Comparison of ENCODE assay signal across 23 mouse cellular contexts in genomic region chr19:34496353-34496752, GRCm38 (mm10). TPM values are rescaled to one million over a fixed set of nuclear protein-coding genes. Genes with fewer than 3 reads are reported as not detected.
DNase-seq lines count a peak whose midpoint lies in the region; ATAC-seq lines count a peak whose summit lies in the region.
"Had no signal": no experiment of that assay in that cellular context is flagged by ENCODE, and none has a peak within 500 bp of the region (broad histone marks: within the 10 kb centered on the region; RNA-seq: fewer than 3 reads in every experiment).

No protein-coding gene starts in this region.

- H3K36me3 ChIP-seq in intestine, embryonic 15.5 days: no peaks in the 10 kb centered on the region
- peaks cover 19% of the 10 kb centered on the region; the same call in 1 of the 2 replicates for H3K36me3 ChIP-seq in liver, embryonic 15.5 days (replicated peaks)
- peaks cover 21% of the 10 kb centered on the region for H3K36me3 ChIP-seq in hindbrain, embryonic 14.5 days (replicated peaks; ENCODE audit: control insufficient read depth, insufficient read depth)
- H3K36me3 ChIP-seq: neural tube, embryonic 12.5 days had no signal

- no peak overlapping the region for H3K4me2 ChIP-seq in intestine, embryonic 15.5 days (replicated peaks)
- no peak overlapping the region for H3K4me2 ChIP-seq in liver, embryonic 15.5 days
- no peak overlapping the region for H3K4me2 ChIP-seq in hindbrain, embryonic 14.5 days (replicated peaks)
- H3K4me2 ChIP-seq: embryonic facial prominence, embryonic 15.5 days; limb, embryonic 13.5 days; midbrain, embryonic 12.5 days; neural tube, embryonic 12.5 days had no signal

- 67% methylated on average over 1 of the region's 1 CpGs for WGBS in intestine, embryonic 15.5 days
- 58% methylated on average over 1 of the region's 1 CpGs for WGBS in liver, embryonic 15.5 days (ENCODE audit: insufficient replicate concordance)
- 76% methylated on average over 1 of the region's 1 CpGs for WGBS in hindbrain, embryonic 14.5 days

- no peak overlapping the region for H3K4me3 ChIP-seq in intestine, embryonic 15.5 days (replicated peaks)
- no peak overlapping the region for H3K4me3 ChIP-seq in liver, embryonic 15.5 days (replicated peaks)
- H3K4me3 ChIP-seq in hindbrain, embryonic 14.5 days (replicated peaks; ENCODE audit: low read length): no peak overlapping the region
- H3K4me3 ChIP-seq: embryonic facial prominence, embryonic 15.5 days; forebrain, embryonic 10.5 days; heart, embryonic 10.5 days; hindbrain, embryonic 10.5 days; limb, embryonic 13.5 days; midbrain, embryonic 12.5 days; neural tube, embryonic 12.5 days had no signal

- peak; percentile 49; the same call in 1 of the 2 replicates for ATAC-seq in intestine, embryonic 15.5 days
- peak; percentile 83 for ATAC-seq in liver, embryonic 15.5 days (ENCODE audit: insufficient read depth)
- ATAC-seq in megakaryocyte-erythroid progenitor cell, adult 5-6 weeks (replicated peaks; ENCODE audit: low FRiP score, low TSS enrichment, poor library complexity, severe bottlenecking): no peak
- ATAC-seq in hindbrain, embryonic 14.5 days (ENCODE audit: low FRiP score): no peak
- ATAC-seq: activated CD4-positive, CD25-positive, alpha-beta regulatory T cell, adult 4 months; CD4-positive, CD25-positive, alpha-beta regulatory T cell, adult 4 months; lung, postnatal 0 days; Patski had no signal

- H3K27ac ChIP-seq in intestine, embryonic 15.5 days: no peak overlapping the region
- peak overlapping the region; percentile 72; the same call in 1 of the 2 replicates for H3K27ac ChIP-seq in liver, embryonic 15.5 days (replicated peaks)
- no peak overlapping the region for H3K27ac ChIP-seq in hindbrain, embryonic 14.5 days
- H3K27ac ChIP-seq: embryonic facial prominence, embryonic 15.5 days; forebrain, embryonic 10.5 days; heart, embryonic 10.5 days; hindbrain, embryonic 10.5 days; limb, embryonic 13.5 days; midbrain, embryonic 12.5 days; neural tube, embryonic 12.5 days had no signal

- H3K9me3 ChIP-seq in intestine, embryonic 15.5 days: no peaks in the 10 kb centered on the region
- H3K9me3 ChIP-seq in liver, embryonic 15.5 days (replicated peaks): no peaks in the 10 kb centered on the region
- H3K9me3 ChIP-seq in hindbrain, embryonic 14.5 days (ENCODE audit: control insufficient read depth, low read length): no peaks in the 10 kb centered on the region
- H3K9me3 ChIP-seq: embryonic facial prominence, embryonic 15.5 days; forebrain, embryonic 10.5 days; heart, embryonic 10.5 days; hindbrain, embryonic 10.5 days; limb, embryonic 13.5 days; midbrain, embryonic 12.5 days; neural tube, embryonic 12.5 days had no signal

- H3K9ac ChIP-seq in intestine, embryonic 15.5 days: no peak overlapping the region
- no peak overlapping the region for H3K9ac ChIP-seq in liver, embryonic 15.5 days
- no peak overlapping the region for H3K9ac ChIP-seq in hindbrain, embryonic 14.5 days
- H3K9ac ChIP-seq: embryonic facial prominence, embryonic 15.5 days; limb, embryonic 13.5 days; midbrain, embryonic 12.5 days; neural tube, embryonic 12.5 days had no signal

- peak; percentile 81 for DNase-seq in heart, adult 11 months
- DNase-seq in heart, adult 8-10 months (ENCODE audit: low spot score): no peak
- DNase-seq in kidney, postnatal 36 days: peak; percentile 75 to 83
- no peak for DNase-seq in hindbrain, embryonic 14.5 days (ENCODE audit: low spot score)
- DNase-seq in spleen, postnatal 14 days (ENCODE audit: low spot score in 2 of 2): no peak
- DNase-seq: adrenal gland, postnatal 25 days; cerebellum, adult 11-12 months; cerebellum, postnatal 25 days; gastrocnemius, postnatal 25 days had no signal

- 0 out of 2 replicates have a peak, but pooled peaks cover 3% of the 10 kb centered on the region for H3K4me1 ChIP-seq in intestine, embryonic 15.5 days (replicated peaks)
- H3K4me1 ChIP-seq in liver, embryonic 15.5 days (replicated peaks): peaks cover 5% of the 10 kb centered on the region; the same call in 1 of the 2 replicates
- H3K4me1 ChIP-seq in hindbrain, embryonic 14.5 days (replicated peaks; ENCODE audit: control insufficient read depth, insufficient read depth, low read length): no peaks in the 10 kb centered on the region
- H3K4me1 ChIP-seq: forebrain, embryonic 10.5 days; hindbrain, embryonic 10.5 days; limb, embryonic 13.5 days; midbrain, embryonic 12.5 days; neural tube, embryonic 12.5 days had no signal

- H3K27me3 ChIP-seq in intestine, embryonic 15.5 days (replicated peaks): no peaks in the 10 kb centered on the region
- no peaks in the 10 kb centered on the region for H3K27me3 ChIP-seq in liver, embryonic 15.5 days
- H3K27me3 ChIP-seq in hindbrain, embryonic 14.5 days (ENCODE audit: control insufficient read depth, insufficient read depth, low read length): no peaks in the 10 kb centered on the region
- H3K27me3 ChIP-seq: embryonic facial prominence, embryonic 15.5 days; limb, embryonic 13.5 days; midbrain, embryonic 12.5 days; neural tube, embryonic 12.5 days; Patski had no signal

RNA-seq across cellular contexts. Expression of gene Ch25h, which starts 21.4 kb away (rescaled TPM):
- under 1 TPM in 3 of 4 experiments, not detected in 1; 0.44 to 0.69 (median 0.44) TPM for total RNA-seq in heart, adult 8-10 months (2022)
- polyA plus RNA-seq in intestine, embryonic 15.5 days (2015; fragmentation: Nextera tagmentation; extraction: Ambion mirVana): 3.2 and 4.2 TPM in 2 replicates
- 0.18 TPM in 2 replicates for polyA plus RNA-seq in liver, embryonic 15.5 days (2015; fragmentation: Nextera tagmentation; extraction: Ambion mirVana)
- total RNA-seq in megakaryocyte-erythroid progenitor cell, adult 5-6 weeks (2014; fragmentation: Nextera tagmentation): not detected in 2 replicates
- total RNA-seq in megakaryocyte-erythroid progenitor cell, adult 5-6 weeks (2017): not detected in 2 replicates
- polyA plus RNA-seq in hindbrain, embryonic 14.5 days (2014; fragmentation: Nextera tagmentation; extraction: Ambion mirVana): 0.27 and 0.55 TPM in 2 replicates
- total RNA-seq: gastrocnemius, postnatal 25 days had no signal
- polyA plus RNA-seq: activated CD4-positive, CD25-positive, alpha-beta regulatory T cell, adult 4 months; CD4-positive, CD25-positive, alpha-beta regulatory T cell, adult 4 months; Patski had no signal

RNA-seq across cellular contexts. Expression of gene Lipa, which starts 30.9 kb away (rescaled TPM):
- total RNA-seq in heart, adult 8-10 months (2022): 10 to 100 TPM; 22.6 to 27.5 (median 24.7) TPM
- polyA plus RNA-seq in intestine, embryonic 15.5 days (2015; fragmentation: Nextera tagmentation; extraction: Ambion mirVana): 30.7 and 34.9 TPM in 2 replicates
- 49.1 and 49.8 TPM in 2 replicates for polyA plus RNA-seq in liver, embryonic 15.5 days (2015; fragmentation: Nextera tagmentation; extraction: Ambion mirVana)
- total RNA-seq in megakaryocyte-erythroid progenitor cell, adult 5-6 weeks (2014; fragmentation: Nextera tagmentation): 31.6 and 38.3 TPM in 2 replicates
- 26.1 and 28.3 TPM in 2 replicates for total RNA-seq in megakaryocyte-erythroid progenitor cell, adult 5-6 weeks (2017)
- polyA plus RNA-seq in hindbrain, embryonic 14.5 days (2014; fragmentation: Nextera tagmentation; extraction: Ambion mirVana): 28.6 and 30.3 TPM in 2 replicates

RNA-seq across cellular contexts. Expression of gene Ifit2, which starts 54.1 kb away (rescaled TPM):
- total RNA-seq in heart, adult 8-10 months (2022): 1 to 10 TPM; 3.2 to 4.4 (median 3.7) TPM
- 6.3 and 6.7 TPM in 2 replicates for polyA plus RNA-seq in intestine, embryonic 15.5 days (2015; fragmentation: Nextera tagmentation; extraction: Ambion mirVana)
- polyA plus RNA-seq in liver, embryonic 15.5 days (2015; fragmentation: Nextera tagmentation; extraction: Ambion mirVana): 2.7 and 3.0 TPM in 2 replicates
- 7.1 and 7.6 TPM in 2 replicates for total RNA-seq in megakaryocyte-erythroid progenitor cell, adult 5-6 weeks (2014; fragmentation: Nextera tagmentation)
- 13.4 and 15.4 TPM in 2 replicates for total RNA-seq in megakaryocyte-erythroid progenitor cell, adult 5-6 weeks (2017)
- polyA plus RNA-seq in hindbrain, embryonic 14.5 days (2014; fragmentation: Nextera tagmentation; extraction: Ambion mirVana): 5.8 and 8.1 TPM in 2 replicates

Comparison
In these comparisons a context has a peak if more than half of its experiments do, and no peak if none do; other contexts are left out.
1. DNase-seq: peak in heart, adult 11 months (single experiment) and kidney, postnatal 36 days (2 of 2); none in heart, adult 8-10 months (single experiment), hindbrain, embryonic 14.5 days (single experiment) and spleen, postnatal 14 days (0 of 2).
2. ATAC-seq: peak in intestine, embryonic 15.5 days (single experiment) and liver, embryonic 15.5 days (single experiment); none in megakaryocyte-erythroid progenitor cell, adult 5-6 weeks (single experiment) and hindbrain, embryonic 14.5 days (single experiment).